Mouse (Mus musculus) monocyte, adult 5-6 weeks (primary cell): Measurements from ENCODE around the gene Spag6. TPM values are rescaled to one million over a fixed set of nuclear protein-coding genes. Genes with fewer than 3 reads are reported as not detected.
A peak's percentile ranks its signal among the peaks of the same experiment; 100 is the strongest.

Experiments used
- ATAC-seq: fragments of 153-309, 156-312 bp; replicated peaks from 2 replicates; pipeline ENCODE4 v1.8.0; 2017; ENCODE audit warnings: mild to moderate bottlenecking; ENCODE audit not compliant: low TSS enrichment, insufficient number of reproducible peaks, severe bottlenecking, poor library complexity, low FRiP score
- total RNA-seq: library from RNA; stranded (forward); fragments of 200-1000, 200-491, 200-594 nt; gene quantifications from 3 replicates; pipeline ENCODE4 v1.2.3, GENCODE M21; 2017

Gene Spag6
- 1.6 TPM in 1 of 3 replicates, not detected in the others for total RNA-seq

DNA sequence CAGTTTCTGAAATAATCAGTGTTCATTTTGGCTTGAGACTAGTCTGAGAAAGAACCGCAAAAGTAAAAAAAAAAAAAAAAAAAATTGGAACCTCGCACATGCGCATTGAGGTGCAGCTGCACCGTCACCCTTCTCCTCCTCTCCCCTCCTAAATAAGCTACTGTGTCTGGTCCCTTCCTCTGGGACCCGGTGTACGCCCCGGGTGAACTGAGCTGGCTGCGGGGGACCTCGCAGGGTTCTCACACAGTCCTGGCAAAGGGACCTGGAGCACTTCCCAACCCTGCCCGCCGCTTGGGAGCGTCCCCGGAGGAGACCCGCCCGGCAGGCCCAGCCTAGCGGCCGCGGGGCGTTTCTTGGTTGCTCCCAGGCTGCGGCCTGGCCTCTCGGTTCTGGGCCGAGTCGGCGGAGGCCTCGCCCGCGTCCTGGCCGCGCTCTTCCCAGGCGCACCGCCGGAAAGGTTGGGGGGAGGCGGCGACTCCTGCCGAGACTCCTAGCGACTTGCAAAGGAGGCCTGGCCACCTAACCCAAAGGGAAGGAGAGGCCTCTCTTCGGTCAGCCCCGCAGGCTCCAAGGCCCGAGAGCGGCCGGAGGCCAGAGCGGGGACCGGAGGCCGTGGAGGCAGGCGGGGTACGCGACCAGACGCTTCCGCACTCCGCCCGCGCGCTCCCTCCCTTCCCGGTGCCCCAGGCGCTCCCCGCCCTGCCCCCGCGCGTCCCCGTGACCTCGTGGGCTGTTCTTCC, at the start of gene Spag6:
Spag6 (plus strand) TSS at position 162 of the 740 bp plus-strand sequence.
- peak; percentile 30; the same call in 1 of the 2 replicates for ATAC-seq

DNA sequence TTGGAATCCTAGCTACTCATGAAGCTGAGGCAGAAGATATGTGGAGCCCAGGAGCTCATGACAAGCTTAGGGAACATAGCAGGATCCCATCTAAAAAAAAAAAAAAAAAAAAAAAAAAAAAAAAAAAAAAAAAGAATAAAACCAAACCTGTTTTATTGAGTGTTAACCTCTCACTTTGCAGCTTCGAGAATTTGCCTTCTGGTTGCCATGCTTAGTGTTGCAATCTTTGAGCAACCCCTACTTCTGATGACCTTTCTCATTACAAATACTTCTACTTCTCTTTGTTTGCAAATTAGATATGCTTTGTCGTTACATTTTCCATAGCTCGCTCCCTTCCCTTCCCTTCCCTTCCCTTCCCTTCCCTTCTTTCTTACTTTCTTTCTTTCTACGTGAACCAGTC, 45.3 kb upstream of the Spag6 start:
- no peak for ATAC-seq

DNA sequence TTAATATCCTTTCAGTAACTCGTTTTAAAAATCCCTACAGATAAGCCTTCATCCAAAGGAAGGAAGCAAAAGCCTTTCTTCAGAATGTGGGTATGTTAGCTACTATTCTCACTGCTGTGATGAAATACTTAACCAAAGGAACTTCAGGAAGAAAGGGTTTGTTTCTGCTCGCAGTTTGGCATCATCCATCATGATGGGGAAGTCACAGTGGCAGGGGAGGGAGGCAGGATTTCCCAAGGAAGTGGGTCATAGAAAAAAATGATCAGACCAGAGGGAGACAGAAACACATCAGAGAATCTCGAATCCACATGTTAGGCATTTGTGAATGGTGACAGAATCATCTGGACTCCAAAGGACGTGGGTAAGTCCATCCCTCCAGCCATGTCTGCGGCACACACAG, 39.0 kb upstream of the Spag6 start:
- ATAC-seq, result no peak

DNA sequence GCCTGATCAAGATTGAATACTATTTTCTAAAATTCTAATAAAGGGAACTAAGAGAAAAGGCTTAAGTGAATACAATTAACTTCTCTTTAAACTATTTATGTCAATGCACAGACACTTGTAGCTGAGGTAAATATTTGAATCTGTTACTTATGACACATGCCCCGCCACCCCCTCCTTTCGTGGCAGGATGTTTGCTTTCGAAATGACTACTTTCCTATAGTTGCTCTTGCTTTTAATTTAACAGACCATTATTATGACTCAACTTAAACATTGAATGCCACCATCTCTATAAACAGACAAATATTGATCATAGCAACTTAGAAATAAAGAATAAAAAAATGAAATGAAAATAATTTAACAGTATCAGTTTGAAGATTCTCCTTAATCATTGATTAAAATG, 29.8 kb upstream of the Spag6 start:
- no peak for ATAC-seq

DNA sequence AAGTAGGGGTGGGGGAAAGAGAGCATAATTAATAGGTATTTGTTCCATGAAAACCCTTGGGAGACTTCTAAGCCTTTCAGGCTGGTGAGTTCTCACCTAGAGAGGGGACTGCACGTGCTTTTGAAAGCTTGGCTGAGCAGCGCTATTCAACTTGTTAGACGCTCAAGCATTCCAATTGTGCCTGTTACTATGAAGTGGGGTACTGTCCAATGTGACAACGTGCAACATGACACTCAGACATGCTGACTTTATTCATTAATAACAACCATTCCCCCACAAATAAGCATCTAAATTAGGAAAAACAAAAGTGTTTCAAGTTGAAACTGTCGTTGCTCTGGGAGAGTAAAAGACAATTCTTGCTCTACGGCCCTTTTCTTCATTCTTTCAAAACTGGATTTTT, 22.8 kb upstream of the Spag6 start:
- no peak for ATAC-seq

DNA sequence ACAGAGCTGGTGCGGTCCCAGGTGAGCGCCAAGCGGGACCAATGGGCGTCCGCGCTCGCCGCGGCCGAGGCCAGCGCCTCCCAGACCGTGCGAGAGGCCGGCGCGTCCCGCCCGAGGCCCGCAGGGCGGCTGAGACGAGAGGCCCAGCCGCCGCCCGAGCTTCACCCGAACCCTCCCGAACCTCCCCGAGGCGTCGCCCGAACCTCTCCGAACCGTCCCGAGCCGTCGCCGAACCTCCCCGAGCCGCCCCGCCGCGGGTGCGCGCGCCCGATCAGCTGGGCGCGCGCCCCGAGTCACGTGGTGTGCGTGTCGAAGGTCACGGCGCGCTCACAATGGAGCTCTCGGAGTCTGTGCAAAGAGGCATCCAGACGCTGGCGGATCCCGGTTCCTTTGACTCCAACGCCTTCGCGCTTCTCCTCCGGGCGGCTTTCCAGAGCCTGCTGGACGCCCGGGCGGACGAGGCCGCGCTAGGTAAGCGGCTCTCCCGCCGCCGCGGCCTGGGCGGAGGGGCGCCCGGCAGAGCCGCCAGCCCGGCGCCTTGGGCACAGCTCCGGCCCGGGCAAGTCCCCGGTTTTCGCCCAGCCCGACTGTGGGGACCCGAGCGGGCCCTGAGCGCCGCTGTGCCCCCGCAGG, 21.6 kb upstream of the Spag6 start, which contains the start of gene Commd3:
Commd3 (plus strand) TSS at position 252 of the 633 bp plus-strand sequence.
- ATAC-seq, result peak; percentile 79

DNA sequence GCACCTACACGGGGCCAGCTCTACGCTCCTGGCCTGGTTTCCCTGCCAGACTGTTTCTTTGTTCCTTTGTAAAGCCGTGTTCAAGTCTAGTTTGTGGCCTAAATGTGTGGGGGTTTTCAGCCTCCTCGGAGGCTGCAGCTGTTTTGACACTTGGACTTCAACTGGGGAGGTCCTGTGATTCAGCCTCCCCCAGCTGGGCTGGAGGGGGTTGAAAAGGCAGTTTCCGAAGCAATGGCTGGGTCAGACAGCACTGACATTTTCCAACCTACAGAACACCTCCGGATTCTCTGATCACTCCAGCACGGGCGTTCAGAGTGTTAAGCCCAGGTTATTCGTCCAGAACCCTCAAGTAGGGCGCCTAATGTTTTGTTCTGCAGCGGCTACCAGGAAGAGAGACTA, 21.1 kb upstream of the Spag6 start:
- ATAC-seq, result no peak

DNA sequence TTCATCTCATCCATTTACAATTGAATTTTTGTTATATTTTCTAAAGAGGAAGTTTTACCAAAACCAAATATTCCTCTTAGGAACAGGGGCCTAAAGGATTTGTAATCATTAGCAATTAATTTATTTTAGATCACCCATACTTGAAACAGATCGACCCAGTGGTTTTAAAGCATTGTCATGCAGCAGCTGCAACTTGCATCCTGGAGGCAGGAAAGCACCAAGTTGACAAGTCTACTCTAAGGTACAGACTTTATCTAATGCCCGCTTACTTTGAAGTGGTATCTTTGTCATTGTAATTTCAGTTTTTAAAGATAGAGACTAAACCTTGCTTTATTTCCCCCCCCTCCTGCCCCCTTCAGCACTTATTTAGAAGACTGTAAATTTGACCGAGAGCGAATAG, 20.1 kb upstream of the Spag6 start:
- no peak for ATAC-seq

DNA sequence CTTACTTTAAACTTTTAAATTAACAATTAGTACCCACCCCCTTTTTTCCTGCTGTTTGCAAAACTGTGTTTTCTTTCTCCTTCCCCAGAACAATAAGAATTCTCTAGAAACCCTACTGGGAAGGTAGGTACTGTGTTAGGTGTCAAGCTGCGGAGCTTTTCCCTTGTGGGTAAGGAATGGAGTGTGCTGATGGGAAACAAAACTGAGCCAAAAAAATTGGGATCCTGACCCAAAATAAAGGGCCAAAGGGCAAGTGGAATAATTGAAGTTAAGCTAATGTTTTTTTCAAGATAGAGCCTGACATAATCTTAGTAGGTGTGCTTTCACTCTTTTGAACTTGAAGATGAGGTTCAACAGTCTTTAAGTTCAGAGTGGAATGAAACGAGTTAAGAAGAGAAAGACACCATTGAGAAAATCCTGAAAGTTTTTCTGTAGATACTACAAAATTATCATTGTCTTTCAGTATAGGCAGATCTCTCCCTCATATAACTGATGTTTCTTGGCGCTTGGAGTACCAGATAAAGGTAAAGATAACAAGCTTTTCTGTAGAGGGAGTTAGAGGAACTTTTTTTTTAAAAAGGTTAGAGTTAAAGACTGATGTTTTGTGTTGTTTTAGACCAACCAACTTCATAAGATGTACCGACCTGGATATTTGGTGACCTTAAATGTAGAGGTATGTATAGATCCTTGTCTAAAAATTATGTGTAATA, 19.5 kb upstream of the Spag6 start:
- ATAC-seq, result no peak

DNA sequence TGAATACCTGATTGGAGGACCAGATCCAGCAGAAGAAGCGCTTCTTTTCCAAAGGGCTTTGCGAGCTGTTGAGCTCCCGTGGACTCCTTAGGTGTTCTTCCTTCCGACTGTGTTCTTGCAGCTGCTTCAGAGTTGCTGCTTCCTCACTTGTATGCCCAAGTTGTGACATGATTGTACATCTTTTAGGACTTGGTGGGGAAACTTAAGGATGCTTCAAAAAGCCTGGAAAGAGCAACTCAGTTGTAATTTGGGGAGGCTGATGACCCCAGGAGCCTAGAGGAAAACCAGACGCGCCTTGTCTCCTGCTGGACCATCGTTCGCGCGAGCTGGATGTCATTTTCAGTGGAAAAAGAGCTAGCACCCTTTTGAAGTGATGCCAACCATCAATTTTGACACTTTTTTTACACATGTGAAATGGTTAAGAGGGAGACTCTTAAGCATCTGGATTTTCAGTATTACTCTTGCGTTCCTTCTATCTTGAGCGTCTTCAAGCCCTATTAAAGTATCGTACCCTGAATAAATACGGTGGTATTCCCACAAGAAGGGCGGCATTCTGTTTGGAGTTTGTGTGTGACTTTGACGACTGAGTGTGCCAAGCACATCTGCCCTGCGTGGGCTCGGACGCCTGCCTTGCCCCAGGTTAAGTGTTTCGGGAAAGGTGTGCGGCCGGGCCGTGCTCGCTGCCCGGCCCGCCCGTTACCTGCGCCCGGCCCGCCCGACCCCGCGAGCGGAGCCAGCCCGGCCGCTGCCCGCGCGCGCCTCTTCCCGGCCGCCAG, 18.0 kb upstream of the Spag6 start:
- ATAC-seq, result no peak

DNA sequence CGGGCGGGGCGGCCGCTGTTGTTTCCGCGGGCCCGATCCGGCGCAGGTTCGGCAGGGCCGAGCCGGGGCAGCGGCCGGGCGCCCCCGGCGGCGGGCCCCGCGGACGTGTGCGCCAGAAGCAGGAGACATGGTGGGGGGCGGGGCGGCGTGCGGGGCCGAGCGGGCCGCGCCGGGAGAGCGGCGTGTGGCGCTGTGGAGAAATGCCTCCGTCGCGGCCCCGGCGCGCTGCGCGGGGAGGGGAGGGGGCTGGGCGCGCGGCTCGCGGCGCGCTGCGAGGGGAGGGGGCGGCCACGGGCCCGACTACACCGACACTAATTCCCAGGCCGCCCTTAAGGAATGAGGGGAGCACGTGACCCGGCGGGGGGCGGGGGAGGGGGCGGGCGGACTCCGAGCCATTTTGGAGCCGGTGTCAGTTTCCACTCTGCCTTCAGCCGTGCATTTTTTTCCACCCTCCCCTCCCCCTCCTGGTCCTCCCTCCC, 17.3 kb upstream of the Spag6 start:
- peak; percentile 37 for ATAC-seq

DNA sequence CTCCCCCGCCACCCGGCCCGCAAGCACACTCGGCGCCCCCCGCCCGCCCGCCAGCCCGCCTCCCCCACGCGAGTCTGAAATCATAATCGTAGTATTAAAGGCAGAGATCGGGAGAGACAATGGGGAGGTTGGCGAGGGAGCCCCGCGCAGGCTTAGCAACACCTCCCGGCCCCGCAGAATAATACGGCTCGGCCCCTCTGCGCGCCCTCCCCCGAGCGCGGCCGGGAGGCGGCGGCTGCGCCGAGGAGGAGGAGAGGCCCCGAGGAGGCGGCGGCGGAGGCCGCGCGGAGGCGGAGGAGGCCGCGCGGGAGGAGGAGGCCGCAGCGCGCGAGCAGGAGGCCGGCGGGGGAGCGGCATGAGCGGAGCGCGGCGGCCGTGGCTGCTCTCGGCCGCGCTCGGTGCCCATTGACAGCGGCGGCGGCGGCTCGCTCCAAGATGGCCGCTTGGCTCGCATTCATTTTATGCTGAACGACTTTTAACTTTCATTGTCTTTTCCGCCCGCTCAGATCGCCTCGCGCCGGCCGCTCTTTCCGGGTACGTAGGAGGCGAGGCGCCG, 16.8 kb upstream of the Spag6 start, which contains the start of gene Bmi1:
Bmi1 (plus strand) TSS at position 83 of the 556 bp plus-strand sequence.
- no peak for ATAC-seq

DNA sequence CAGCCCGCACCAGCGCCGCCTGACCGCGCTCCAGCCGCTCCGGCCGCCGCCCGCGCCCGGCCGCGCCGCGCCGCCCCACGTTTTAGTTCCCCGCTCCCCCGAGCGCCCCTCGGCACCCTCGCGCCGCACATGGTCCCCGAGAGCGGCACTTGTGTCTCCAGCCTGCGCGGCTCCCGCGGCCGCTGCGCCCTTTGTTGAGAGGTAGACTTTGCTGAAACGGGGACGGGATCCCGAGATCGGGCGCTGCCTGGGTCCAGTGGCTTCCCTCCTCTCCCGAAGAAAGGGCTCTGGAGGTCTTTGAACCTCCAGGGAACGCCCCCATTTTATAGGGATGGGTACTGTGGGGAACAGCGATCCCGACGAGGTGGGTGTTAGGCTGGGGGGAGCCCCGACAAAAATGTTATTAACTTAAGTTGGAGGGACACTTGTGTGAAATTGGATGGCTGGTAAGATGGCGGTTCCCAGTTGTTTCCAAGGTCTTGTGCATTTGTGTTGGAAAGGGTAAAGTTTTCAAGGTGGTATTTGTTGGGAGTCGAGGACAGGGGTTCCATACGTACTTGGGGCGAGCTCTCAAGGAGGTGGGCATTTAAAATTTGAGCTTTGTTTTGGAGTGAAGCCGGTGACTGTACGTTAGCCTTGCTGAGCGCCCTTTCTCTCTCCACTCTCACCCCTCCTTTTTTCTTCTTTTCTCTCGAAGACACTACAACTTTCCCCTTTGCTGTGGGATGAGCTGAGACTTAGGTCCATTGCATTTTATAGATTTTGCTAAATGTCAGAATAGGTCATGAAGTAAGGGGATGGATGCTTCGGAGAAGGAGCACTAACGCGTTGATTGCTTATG, 16.0 kb upstream of the Spag6 start:
- ATAC-seq, result no peak

DNA sequence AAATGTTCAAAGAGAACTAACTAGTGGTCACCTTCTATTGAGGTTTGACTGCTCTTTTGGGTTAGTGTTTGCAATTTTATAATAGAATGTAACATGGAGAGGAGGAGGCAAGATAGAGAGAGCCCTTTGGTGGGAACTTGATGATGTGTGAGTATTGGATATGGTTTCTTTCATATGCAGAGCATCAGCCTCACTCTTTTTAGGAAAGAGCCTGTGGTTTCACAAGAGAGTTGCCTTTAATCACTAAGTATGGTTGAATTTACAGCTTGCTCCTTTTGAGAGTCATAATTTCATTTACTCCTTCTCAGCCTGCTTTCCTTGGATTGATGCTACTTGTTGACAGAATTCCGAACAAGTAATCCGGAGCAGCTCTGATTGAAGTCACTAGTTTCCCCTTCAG, 14.1 kb upstream of the Spag6 start:
- no peak for ATAC-seq

DNA sequence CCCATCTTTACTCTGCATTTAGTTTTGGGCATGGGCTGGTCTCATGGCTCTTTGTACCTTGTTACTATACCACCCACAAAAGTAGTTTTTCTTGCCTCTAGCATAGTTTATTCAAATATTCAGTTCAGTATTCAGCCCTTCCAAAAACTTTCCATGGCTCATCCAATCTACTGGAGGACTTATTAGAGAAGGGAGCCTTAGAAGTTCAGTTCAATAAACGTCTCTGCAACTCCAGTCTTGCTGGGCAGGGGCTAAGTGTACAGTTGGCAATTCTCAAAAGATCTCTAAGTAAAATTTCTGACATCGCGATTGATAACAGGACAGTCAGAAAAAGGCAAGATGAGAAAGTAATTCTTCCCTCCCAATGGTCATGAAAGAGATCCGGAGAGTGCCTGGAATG, 13.3 kb upstream of the Spag6 start:
- no peak for ATAC-seq

DNA sequence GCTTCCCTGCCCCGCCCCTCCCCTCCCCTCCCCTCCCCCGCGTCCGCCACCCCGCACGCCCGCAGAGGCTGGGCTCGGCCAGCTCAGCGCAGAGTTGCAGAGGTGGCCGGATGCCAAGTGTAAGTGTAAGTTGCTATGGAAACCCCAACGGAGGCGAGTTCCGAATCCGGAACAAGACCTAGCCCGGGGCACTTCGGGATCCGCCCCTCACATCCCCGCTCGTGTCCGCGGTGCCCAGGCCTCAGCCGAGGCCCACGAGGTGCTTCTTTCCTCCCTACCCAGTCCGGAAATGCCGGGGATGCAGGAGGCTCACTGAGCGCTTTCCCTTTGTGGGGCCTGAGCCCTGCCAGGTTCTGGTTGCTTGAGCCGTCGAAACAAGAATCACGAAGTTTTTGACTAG, 12.9 kb upstream of the Spag6 start:
- peak; percentile 81 for ATAC-seq

DNA sequence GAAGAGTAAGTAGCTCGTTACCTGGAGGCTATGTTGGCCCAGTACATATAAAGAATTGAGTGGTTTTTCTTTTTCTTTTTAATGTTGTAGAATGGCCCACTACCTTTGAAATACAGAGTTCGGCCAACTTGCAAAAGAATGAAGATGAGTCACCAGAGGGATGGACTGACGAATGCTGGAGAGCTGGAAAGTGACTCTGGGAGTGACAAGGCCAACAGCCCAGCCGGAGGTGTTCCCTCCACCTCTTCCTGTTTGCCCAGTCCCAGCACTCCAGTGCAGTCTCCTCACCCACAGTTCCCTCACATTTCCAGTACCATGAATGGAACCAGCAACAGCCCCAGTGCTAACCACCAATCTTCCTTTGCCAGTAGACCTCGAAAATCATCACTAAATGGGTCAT, 9.8 kb upstream of the Spag6 start:
- no peak for ATAC-seq

DNA sequence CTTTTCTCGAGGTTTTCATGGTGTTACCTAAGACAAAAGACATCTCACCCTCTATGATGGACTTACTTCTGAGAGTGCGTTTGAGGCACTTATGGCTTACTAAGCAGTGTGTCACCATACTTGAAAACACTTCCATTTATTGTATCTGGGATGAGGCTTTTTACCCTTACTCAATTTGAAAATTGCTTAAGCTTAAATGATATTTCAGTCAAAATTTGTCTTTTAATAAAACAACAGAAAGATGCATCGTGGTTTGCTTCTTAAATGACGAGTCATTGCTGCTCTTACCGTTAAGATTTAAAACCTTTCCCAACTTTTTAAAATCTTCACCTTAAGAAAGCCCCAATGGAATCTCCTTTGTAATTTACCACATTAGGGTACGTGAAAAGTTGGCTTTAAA, 7.4 kb upstream of the Spag6 start:
- no peak for ATAC-seq
